Mouse (Mus musculus): Measurements from ENCODE around the gene Spryd4. TPM values are rescaled to one million over a fixed set of nuclear protein-coding genes. Genes with fewer than 3 reads are reported as not detected.
A peak's percentile ranks its signal among the peaks of the same experiment; 100 is the strongest.

Spryd4 gene
- polyA plus RNA-seq, 1 experiment from 2014 or later, result 16.9 TPM

- no peak for TF ChIP-seq EP300 (IDR thresholded peaks at IDR 0.05)
- no peak for TF ChIP-seq CTCF (IDR thresholded peaks at IDR 0.05)
- 89% methylated on average over 2 of the region's 2 CpGs for WGBS
- no peak overlapping the region for H3K27ac ChIP-seq (ENCODE audit: low read length)
- peaks cover 4% of the 10 kb centered on the region; the same call in 1 of the 2 replicates for H3K4me1 ChIP-seq (ENCODE audit: insufficient read depth, low read depth, low read length)
- H3K4me2 ChIP-seq (replicated peaks; ENCODE audit: low read depth, low read length), result no peak overlapping the region
- no peak for ATAC-seq
- H3K27me3 ChIP-seq (replicated peaks; ENCODE audit: insufficient read depth, low read length), result no peaks in the 10 kb centered on the region
- no peak for DNase-seq (ENCODE audit: low spot score)
- H3K36me3 ChIP-seq (ENCODE audit: insufficient read depth, low read length), result no peaks in the 10 kb centered on the region
- no peak overlapping the region for H3K4me3 ChIP-seq (ENCODE audit: low read depth, low read length)
- no peak overlapping the region for H3K9ac ChIP-seq (replicated peaks; ENCODE audit: low read depth)
- no peaks in the 10 kb centered on the region for H3K9me3 ChIP-seq (ENCODE audit: low read length)
Observed at GRCm38 (mm10) chr10:128210131-128210530, 1.5 kb downstream of the Spryd4 start.

GRCm38 (mm10) chr10:128209311-128210009 is 2.1 kb downstream of the Spryd4 start:
- Histone ChIP-seq H3K4me1 (ENCODE audit: insufficient read depth, low read depth, low read length) (peaks cover 4% of the 10 kb centered on the region; the same call in 1 of the 2 replicates), H3K4me2 (replicated peaks; ENCODE audit: low read depth, low read length) (no peak overlapping the region), H3K27ac (ENCODE audit: low read length) (no peak overlapping the region), H3K27me3 (replicated peaks; ENCODE audit: insufficient read depth, low read length) (no peaks in the 10 kb centered on the region), H3K4me3 (ENCODE audit: low read depth, low read length) (no peak overlapping the region), H3K36me3 (ENCODE audit: insufficient read depth, low read length) (no peaks in the 10 kb centered on the region), H3K9me3 (ENCODE audit: low read length) (no peaks in the 10 kb centered on the region), H3K9ac (replicated peaks; ENCODE audit: low read depth) (no peak overlapping the region)
- TF ChIP-seq CTCF (IDR thresholded peaks at IDR 0.05), result no peak
- no peak for TF ChIP-seq EP300 (IDR thresholded peaks at IDR 0.05)
- DNase-seq (ENCODE audit: low spot score), result no peak
- WGBS, result 91% methylated on average over 11 of the region's 11 CpGs
- no peak for ATAC-seq

- ATAC-seq (no peak), DNase-seq (ENCODE audit: low spot score) (no peak)
- Histone ChIP-seq H3K9me3 (ENCODE audit: low read length) (no peaks in the 10 kb centered on the region), H3K4me2 (replicated peaks; ENCODE audit: low read depth, low read length) (no peak overlapping the region), H3K36me3 (ENCODE audit: insufficient read depth, low read length) (no peaks in the 10 kb centered on the region), H3K27ac (ENCODE audit: low read length) (no peak overlapping the region), H3K27me3 (replicated peaks; ENCODE audit: insufficient read depth, low read length) (no peaks in the 10 kb centered on the region), H3K4me1 (ENCODE audit: insufficient read depth, low read depth, low read length) (peaks cover 4% of the 10 kb centered on the region; the same call in 1 of the 2 replicates), H3K4me3 (ENCODE audit: low read depth, low read length) (no peak overlapping the region), H3K9ac (replicated peaks; ENCODE audit: low read depth) (no peak overlapping the region)
- TF ChIP-seq EP300 (IDR thresholded peaks at IDR 0.05) (no peak), CTCF (IDR thresholded peaks at IDR 0.05) (no peak)
- 93% methylated on average over 10 of the region's 10 CpGs for WGBS
Observed at GRCm38 (mm10) chr10:128208326-128208725, 3.3 kb downstream of the Spryd4 start.

- Histone ChIP-seq H3K4me2 (replicated peaks; ENCODE audit: low read depth, low read length) (no peak overlapping the region), H3K4me1 (ENCODE audit: insufficient read depth, low read depth, low read length) (no peaks in the 10 kb centered on the region), H3K4me3 (ENCODE audit: low read depth, low read length) (no peak overlapping the region), H3K36me3 (ENCODE audit: insufficient read depth, low read length) (no peaks in the 10 kb centered on the region), H3K27ac (ENCODE audit: low read length) (no peak overlapping the region), H3K9me3 (ENCODE audit: low read length) (no peaks in the 10 kb centered on the region), H3K27me3 (replicated peaks; ENCODE audit: insufficient read depth, low read length) (no peaks in the 10 kb centered on the region), H3K9ac (replicated peaks; ENCODE audit: low read depth) (no peak overlapping the region)
- no peak for TF ChIP-seq CTCF (IDR thresholded peaks at IDR 0.05)
- no peak for TF ChIP-seq EP300 (IDR thresholded peaks at IDR 0.05)
- ATAC-seq, result peak; percentile 30
- DNase-seq (ENCODE audit: low spot score), result no peak
- 62% methylated on average over 15 of the region's 15 CpGs for WGBS
Observed at GRCm38 (mm10) chr10:128204941-128205340, 6.7 kb downstream of the Spryd4 start.

GRCm38 (mm10) chr10:128201856-128202255 is 9.8 kb downstream of the Spryd4 start:
- TF ChIP-seq EP300 (IDR thresholded peaks at IDR 0.05), result no peak
- Histone ChIP-seq H3K4me3 (ENCODE audit: low read depth, low read length) (no peak overlapping the region), H3K4me1 (ENCODE audit: insufficient read depth, low read depth, low read length) (no peaks in the 10 kb centered on the region), H3K9me3 (ENCODE audit: low read length) (no peaks in the 10 kb centered on the region), H3K27me3 (replicated peaks; ENCODE audit: insufficient read depth, low read length) (0 out of 2 replicates have a peak, but pooled peaks cover 2% of the 10 kb centered on the region), H3K36me3 (ENCODE audit: insufficient read depth, low read length) (no peaks in the 10 kb centered on the region), H3K4me2 (replicated peaks; ENCODE audit: low read depth, low read length) (no peak overlapping the region), H3K9ac (replicated peaks; ENCODE audit: low read depth) (no peak overlapping the region), H3K27ac (ENCODE audit: low read length) (no peak overlapping the region)
- DNase-seq (ENCODE audit: low spot score) (no peak), ATAC-seq (peak; percentile 50)
- 43% methylated on average over 4 of the region's 6 CpGs for WGBS

- H3K27me3 ChIP-seq (replicated peaks; ENCODE audit: insufficient read depth, low read length), result 0 out of 2 replicates have a peak, but pooled peaks cover 3% of the 10 kb centered on the region
- TF ChIP-seq EP300 (IDR thresholded peaks at IDR 0.05) (no peak), CTCF (IDR thresholded peaks at IDR 0.05) (no peak)
- H3K27ac ChIP-seq (ENCODE audit: low read length), result no peak overlapping the region
- ATAC-seq (peak; percentile 88), DNase-seq (ENCODE audit: low spot score) (no peak)
- 0 out of 2 replicates have a peak overlapping the region, but pooled peaks have one; percentile 16 for H3K9ac ChIP-seq (replicated peaks; ENCODE audit: low read depth)
- H3K9me3 ChIP-seq (ENCODE audit: low read length), result no peaks in the 10 kb centered on the region
- peak overlapping the region; percentile 58 for H3K4me3 ChIP-seq (ENCODE audit: low read depth, low read length)
- WGBS, result 2% methylated on average over 54 of the region's 79 CpGs
- H3K4me1 ChIP-seq (ENCODE audit: insufficient read depth, low read depth, low read length), result no peaks in the 10 kb centered on the region
- H3K4me2 ChIP-seq (replicated peaks; ENCODE audit: low read depth, low read length), result peak overlapping the region; percentile 100
- no peaks in the 10 kb centered on the region for H3K36me3 ChIP-seq (ENCODE audit: insufficient read depth, low read length)
Observed at GRCm38 (mm10) chr10:128194551-128195461, 16.8 kb downstream of the Spryd4 start.

All from lung, postnatal 0 days (tissue).